Mouse (Mus musculus) small intestine, adult 2 months (tissue): Measurements from ENCODE around the gene Cenpk. TPM values are rescaled to one million over a fixed set of nuclear protein-coding genes. Genes with fewer than 3 reads are reported as not detected.

Source experiments
- H3K27ac ChIP-seq: fragments of 200-500 bp; 2 replicates; pipeline ENCODE4 v1.5.1; 2012; ENCODE audit warnings: low read depth, low read length, control low read depth, inconsistent platforms; ENCODE audit not compliant: insufficient read depth
- H3K27me3 ChIP-seq: fragments of 200-500 bp; 2 replicates; pipeline ENCODE4 v1.6.1; 2012; ENCODE audit warnings: mild to moderate bottlenecking, moderate library complexity, low read length, inconsistent platforms; ENCODE audit not compliant: control insufficient read depth, insufficient read depth
- H3K36me3 ChIP-seq: fragments of 200-500 bp; 2 replicates; pipeline ENCODE4 v1.6.1; 2012; ENCODE audit warnings: mild to moderate bottlenecking, low read length, control low read depth, inconsistent platforms; ENCODE audit not compliant: control insufficient read depth, insufficient read depth
- H3K4me1 ChIP-seq: fragments of 200-500 bp; 2 replicates; pipeline ENCODE4 v1.6.1; 2012; ENCODE audit warnings: low read length, inconsistent platforms, mixed read lengths; ENCODE audit not compliant: control insufficient read depth, insufficient read depth, insufficient read length
- H3K4me3 ChIP-seq: fragments of 200-500 bp; 2 replicates; pipeline ENCODE4 v1.5.1; 2012; ENCODE audit warnings: low read depth, mild to moderate bottlenecking, control low read depth, inconsistent platforms, low read length, moderate library complexity
- CTCF ChIP-seq: fragments of 200-500 bp; IDR thresholded peaks from 2 replicates; pipeline ENCODE4 v1.5.1; 2012; ENCODE audit warnings: low read depth, mild to moderate bottlenecking, control low read depth, inconsistent platforms, low read length, moderate library complexity, mixed read lengths; ENCODE audit not compliant: insufficient replicate concordance, insufficient read length; ENCODE audit errors: extremely low read depth
- POLR2A ChIP-seq: fragments of 200-500 bp; IDR thresholded peaks from 2 replicates; pipeline ENCODE4 v1.6.1; 2012; ENCODE audit warnings: low read depth, mild to moderate bottlenecking, control low read depth, inconsistent platforms, low read length, moderate library complexity
- WGBS: fragments of 180-500 bp; shearing (Covaris S2); methylation state at CpG from one replicate; pipeline ENCODE4 v1.1.7; 2018; 5-methylcytosine and 5-hydroxymethylcytosine counted together
- polyA plus RNA-seq: library from polyadenylated mRNA; depleted of rRNA; stranded (reverse); fragments of >200 nt; gene quantifications from 2 replicates; pipeline ENCODE4 v1.2.3, GENCODE M21; 2012; rRNA removed

The Cenpk gene
- polyA plus RNA-seq, 1 experiment: 0.11 TPM

GRCm38 (mm10) chr13:104289176-104289575 lies 60.8 kb downstream of the Cenpk start:
- no peaks in the 10 kb centered on the region for H3K4me1 ChIP-seq
- no peak overlapping the region for H3K4me3 ChIP-seq
- TF ChIP-seq CTCF: no peak
- TF ChIP-seq POLR2A: no peak
- no peaks in the 10 kb centered on the region for H3K36me3 ChIP-seq
- H3K27me3 ChIP-seq: no peaks in the 10 kb centered on the region
- H3K27ac ChIP-seq: no peak overlapping the region

GRCm38 (mm10) chr13:104295472-104295871 lies 67.1 kb downstream of the Cenpk start:
- no peak for TF ChIP-seq POLR2A
- TF ChIP-seq CTCF: no peak
- 82% methylated on average over 1 of the region's 1 CpGs for WGBS
- Histone ChIP-seq H3K27me3 (no peaks in the 10 kb centered on the region), H3K4me1 (no peaks in the 10 kb centered on the region), H3K27ac (no peak overlapping the region), H3K4me3 (no peak overlapping the region), H3K36me3 (no peaks in the 10 kb centered on the region)

Other genes with a start within 250 kb of the Cenpk start
- gene Nln, start 119.0 kb upstream of the Cenpk start, polyA plus RNA-seq: 2.0 and 3.1 TPM in 2 replicates
- 0.47 and 0.48 TPM in 2 replicates for gene Sgtb, start 118.9 kb upstream of the Cenpk start, polyA plus RNA-seq
- 1.7 and 4.6 TPM in 2 replicates for gene Trappc13, start 50.1 kb upstream of the Cenpk start, polyA plus RNA-seq
- gene Trim23, start 49.8 kb upstream of the Cenpk start, polyA plus RNA-seq: 0.32 and 0.39 TPM in 2 replicates
- 0.25 and 0.27 TPM in 2 replicates for gene Ppwd1, start 232 bp downstream of the Cenpk start, polyA plus RNA-seq
- gene Adamts6, start 59.2 kb downstream of the Cenpk start, polyA plus RNA-seq: 0.22 and 0.68 TPM in 2 replicates